Mouse (Mus musculus): Measurements from ENCODE around the gene Fbxw21.

DNA sequence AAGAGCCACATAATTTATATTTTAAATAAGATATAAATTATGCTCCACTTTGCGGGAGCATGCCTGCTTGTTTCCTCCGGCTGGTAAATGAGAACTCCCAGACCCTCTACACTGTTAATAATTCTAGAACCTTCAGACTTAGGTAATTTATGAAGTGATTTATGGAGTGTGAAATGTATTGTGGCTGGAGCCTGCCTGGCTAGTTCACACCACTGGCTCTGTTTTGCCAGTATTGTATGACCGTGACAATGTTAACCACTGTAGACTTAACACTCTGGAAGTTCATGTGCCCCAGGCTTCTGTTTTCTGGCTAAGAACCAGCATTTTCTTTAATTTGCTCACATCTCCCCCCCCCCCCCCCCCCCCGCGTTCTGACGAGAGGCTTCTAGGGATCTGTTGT lies 54.5 kb downstream of the Fbxw21 start:
- TF ChIP-seq SRF (IDR thresholded peaks at IDR 0.05; ENCODE audit: control insufficient read depth, insufficient read length, low read depth): no peak
- TF ChIP-seq POLR2A (IDR thresholded peaks at IDR 0.05; ENCODE audit: insufficient read length, low read depth): no peak
- TF ChIP-seq USF1 (IDR thresholded peaks at IDR 0.05; ENCODE audit: low read depth): no peak
- no peak for TF ChIP-seq TCF12 (IDR thresholded peaks at IDR 0.05; ENCODE audit: insufficient read depth, poor library complexity, severe bottlenecking)
- TF ChIP-seq TCF3 (IDR thresholded peaks at IDR 0.05; ENCODE audit: insufficient read length, low read depth): no peak
- TF ChIP-seq CEBPB (IDR thresholded peaks at IDR 0.05; ENCODE audit: insufficient read depth, poor library complexity, severe bottlenecking): no peak
- TF ChIP-seq POLR2AphosphoS2 (IDR thresholded peaks at IDR 0.05; ENCODE audit: insufficient read length, low read depth): no peak
- TF ChIP-seq MAX (IDR thresholded peaks at IDR 0.05; ENCODE audit: low read depth): no peak

All from myocyte (in vitro differentiated cells).